Mouse (Mus musculus) B cell, adult 2 months (primary cell): ENCODE results near the gene Tab1.
A peak's percentile ranks its signal among the peaks of the same experiment; 100 is the strongest.

Source experiments
- DNase-seq, 2 experiments: peaks; one replicate each; pipeline ENCODE4 v3.0.0; 2022

Tab1 gene

DNA sequence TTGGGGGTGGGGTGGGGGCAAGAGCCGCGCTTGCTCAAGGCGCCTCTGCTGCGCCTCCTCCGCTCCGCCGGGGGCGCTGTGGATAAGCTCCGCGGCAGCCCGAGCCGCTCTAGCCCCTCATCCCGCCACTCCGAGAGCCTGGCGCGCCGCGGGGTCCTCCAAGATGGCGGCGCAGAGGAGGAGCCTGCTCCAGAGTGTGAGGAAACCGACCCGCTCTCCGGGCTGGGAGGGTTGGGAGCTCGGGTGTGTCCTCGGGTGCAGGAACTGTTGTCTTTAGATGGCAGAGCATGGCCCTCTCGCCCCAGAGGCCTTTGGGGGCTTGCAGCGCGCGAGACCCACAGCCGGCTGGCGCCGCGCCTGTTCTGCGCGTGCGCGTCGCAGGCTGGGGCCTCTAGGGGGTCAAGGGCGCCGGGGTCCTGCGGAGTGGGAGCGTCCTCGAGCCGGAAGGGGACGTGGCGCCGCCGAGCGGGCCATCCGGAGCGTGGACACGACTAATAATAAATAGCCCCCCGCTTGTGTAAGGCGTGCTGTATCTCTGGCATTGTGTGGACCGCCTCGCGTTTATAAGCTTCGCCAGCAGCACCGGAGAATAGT is at the start of gene Tab1:
TSS of gene Tab1 (plus strand) at position 135 of the 594 bp plus-strand sequence.
- DNase-seq = peak; percentile 95 to 96

GRCm38 (mm10) chr15:80083276-80083731 is 49.6 kb upstream of the Tab1 start:
- peak; percentile 99 for DNase-seq

- no peak for DNase-seq
Observed at GRCm38 (mm10) chr15:80083740-80084139, 49.2 kb upstream of the Tab1 start.

- no peak for DNase-seq
Observed at GRCm38 (mm10) chr15:80087406-80088012, 45.4 kb upstream of the Tab1 start.

GRCm38 (mm10) chr15:80088637-80089036 is 44.3 kb upstream of the Tab1 start:
- peak; percentile 92 to 95 for DNase-seq

DNA sequence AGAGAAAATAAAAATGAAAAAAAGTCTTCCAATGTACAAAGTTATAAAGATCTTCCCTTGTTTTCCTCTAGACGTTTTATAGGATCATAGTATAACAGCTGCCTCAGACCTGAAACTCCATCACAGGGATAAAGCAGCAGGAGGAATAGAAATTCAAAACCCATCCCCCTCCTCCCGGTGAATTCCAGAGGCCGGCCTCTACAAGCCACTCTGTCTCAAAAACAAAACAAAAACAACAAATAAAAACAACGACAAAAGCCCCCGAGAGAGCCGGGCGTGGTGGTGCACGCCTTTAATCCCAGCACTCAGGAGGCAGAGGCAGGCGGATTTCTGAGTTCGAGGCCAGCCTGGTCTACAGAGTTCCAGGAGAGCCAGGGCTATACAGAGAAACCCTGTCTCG is 42.8 kb upstream of the Tab1 start:
- no peak for DNase-seq

DNA sequence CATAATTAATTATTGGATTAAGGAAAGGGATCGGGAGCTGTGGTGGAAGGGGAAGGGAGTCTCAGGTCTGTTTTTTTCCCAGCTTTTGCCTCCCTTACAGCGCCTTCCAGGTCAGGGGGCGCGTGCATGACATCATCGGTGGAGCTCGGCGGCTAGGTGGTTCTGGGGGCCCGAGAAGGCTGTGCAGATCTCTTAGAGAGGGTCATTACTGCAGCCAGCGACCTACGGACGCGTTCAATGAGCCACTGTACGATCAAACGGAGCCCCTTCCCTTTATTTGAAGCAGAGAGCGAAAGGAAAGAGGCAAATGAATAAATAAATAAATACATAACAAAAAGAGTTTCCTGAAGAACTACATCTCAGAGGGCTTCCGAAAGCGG is 42.2 kb upstream of the Tab1 start:
- DNase-seq = no peak

- DNase-seq = peak; percentile 83 to 87
Observed at GRCm38 (mm10) chr15:80091121-80091955, 41.6 kb upstream of the Tab1 start, which contains the start of the genes Syngr1 and Rpl3. Syngr1 (plus strand) TSS chr15:80091334. Rpl3 (minus strand) TSS chr15:80091868.

- no peak for DNase-seq
Observed at GRCm38 (mm10) chr15:80092041-80092441, 40.9 kb upstream of the Tab1 start.

GRCm38 (mm10) chr15:80092599-80092998 is 40.3 kb upstream of the Tab1 start:
- DNase-seq = no peak

- DNase-seq = no peak
Observed at GRCm38 (mm10) chr15:80094201-80094600, 38.7 kb upstream of the Tab1 start.

GRCm38 (mm10) chr15:80095596-80095995 is 37.3 kb upstream of the Tab1 start:
- no peak for DNase-seq

GRCm38 (mm10) chr15:80096406-80096805 is 36.5 kb upstream of the Tab1 start:
- DNase-seq = no peak

GRCm38 (mm10) chr15:80096946-80097881 is 35.7 kb upstream of the Tab1 start:
- no peak for DNase-seq

DNA sequence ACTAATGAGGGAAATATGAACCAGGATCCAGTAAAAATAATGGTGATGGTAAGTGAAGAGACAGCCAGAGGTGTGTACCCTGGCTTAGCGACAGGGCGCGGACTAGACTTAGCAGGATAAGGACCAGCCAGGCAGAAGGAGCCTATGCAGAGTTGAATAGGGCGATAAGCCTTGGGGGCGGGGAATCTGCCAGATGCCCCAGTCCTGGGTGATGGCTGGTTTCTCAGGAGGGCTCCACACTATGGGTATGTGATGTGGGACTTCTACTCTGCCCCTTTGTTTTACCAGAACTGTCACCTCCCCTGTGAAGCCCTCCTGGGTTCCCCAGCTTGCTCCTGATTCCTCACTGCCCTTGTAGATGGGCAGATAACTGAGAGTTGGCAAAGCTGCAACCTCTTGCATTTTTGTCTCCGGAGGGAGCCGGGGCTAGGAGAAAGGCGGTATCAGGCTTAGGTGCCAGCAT is 34.9 kb upstream of the Tab1 start:
- no peak for DNase-seq

GRCm38 (mm10) chr15:80098809-80099208 is 34.1 kb upstream of the Tab1 start:
- no peak for DNase-seq

- DNase-seq = no peak
Observed at GRCm38 (mm10) chr15:80099477-80099876, 33.5 kb upstream of the Tab1 start.

- no peak for DNase-seq
Observed at GRCm38 (mm10) chr15:80100196-80100595, 32.7 kb upstream of the Tab1 start.

GRCm38 (mm10) chr15:80100871-80101270 is 32.1 kb upstream of the Tab1 start:
- DNase-seq = no peak

- no peak for DNase-seq
Observed at GRCm38 (mm10) chr15:80101503-80101902, 31.4 kb upstream of the Tab1 start.

GRCm38 (mm10) chr15:80102495-80102894 is 30.4 kb upstream of the Tab1 start:
- DNase-seq = no peak
